Mouse (Mus musculus): ENCODE data around the gene Nnat.

Gene Nnat

DNA sequence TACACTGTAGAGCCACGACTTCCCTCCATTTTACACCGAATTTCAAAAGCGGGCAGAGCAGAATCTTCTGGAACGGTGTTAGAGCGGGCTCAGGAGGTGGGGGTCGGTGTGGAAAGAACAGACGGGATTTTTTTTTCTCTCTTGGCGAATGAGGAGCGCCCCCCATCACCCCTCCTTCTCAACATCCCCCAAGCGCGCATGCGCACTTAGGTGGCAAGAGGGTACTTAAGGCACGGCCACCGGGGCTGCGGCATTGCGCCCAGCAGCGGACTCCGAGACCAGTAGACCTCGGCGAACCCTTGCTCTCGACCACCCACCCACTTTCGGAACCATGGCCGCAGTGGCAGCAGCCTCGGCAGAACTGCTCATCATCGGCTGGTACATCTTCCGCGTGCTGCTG, at the start of gene Nnat:
Nnat (plus strand) TSS at position 221 of the 400 bp plus-strand sequence.
- no peak for DNase-seq (ENCODE audit: low spot score)

DNA sequence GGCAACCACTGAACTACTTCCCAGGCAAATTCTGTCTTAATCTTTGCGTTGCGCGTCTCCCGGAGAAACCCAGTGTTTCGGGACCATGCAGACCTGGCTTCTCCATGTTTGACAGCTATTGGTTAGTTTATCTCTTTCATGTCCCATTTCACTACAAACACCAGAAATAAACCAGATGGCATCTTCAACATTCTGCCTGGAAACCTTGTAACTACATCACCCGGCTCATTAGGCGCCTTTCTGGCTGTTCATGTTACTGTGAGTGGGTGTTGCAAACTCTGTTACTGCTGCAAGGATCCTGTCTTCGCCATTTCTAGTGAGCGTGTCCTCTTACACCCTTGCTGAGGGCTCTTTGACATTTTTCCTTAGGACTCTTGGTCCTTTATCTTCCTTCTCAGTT, 47.0 kb upstream of the Nnat start:
- peak; percentile 92 for DNase-seq (ENCODE audit: low spot score)

DNA sequence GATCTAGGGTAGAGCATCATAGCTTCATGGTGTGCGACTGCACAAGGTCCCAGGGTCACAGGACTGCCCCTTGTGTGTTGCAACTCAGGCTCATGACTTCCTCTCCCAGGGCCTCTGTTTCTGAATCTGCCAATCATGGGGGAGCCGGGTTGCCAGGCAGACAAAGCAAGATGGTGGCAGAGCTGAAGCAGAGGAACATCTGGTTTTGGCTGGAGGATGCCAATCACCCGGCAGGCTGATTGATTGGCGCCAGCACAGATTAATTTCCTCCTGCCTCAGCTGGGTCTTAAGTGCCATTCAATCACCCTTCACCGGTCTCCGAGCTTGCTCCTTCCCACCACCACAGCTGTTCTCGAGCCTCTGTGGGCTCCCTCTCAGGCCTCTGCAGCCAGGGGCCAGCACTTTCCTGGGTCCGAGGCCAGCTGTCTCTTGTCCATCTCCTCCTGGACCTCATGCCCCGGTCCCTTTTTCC, 46.1 kb upstream of the Nnat start:
- DNase-seq (ENCODE audit: low spot score) = peak; percentile 52

DNA sequence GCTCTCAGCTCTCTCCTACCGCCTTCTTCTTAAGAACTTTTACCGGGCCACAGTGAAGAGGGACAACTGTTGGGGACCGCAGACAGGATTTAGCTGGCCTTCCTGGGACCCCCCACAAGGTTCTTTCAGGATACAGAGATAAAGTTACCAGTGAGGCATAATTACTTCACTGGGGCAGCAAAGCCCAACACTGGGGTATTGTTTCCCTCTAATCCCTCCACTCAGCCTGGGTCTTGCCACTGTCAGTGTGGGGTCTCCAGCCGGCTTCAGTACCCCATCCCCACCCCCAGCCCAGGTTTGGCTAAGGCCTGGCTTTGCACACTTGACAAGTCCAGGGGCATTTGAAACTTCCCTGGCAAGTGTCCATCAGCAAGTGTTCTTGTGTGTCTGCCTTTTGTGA, 45.5 kb upstream of the Nnat start:
- no peak for DNase-seq (ENCODE audit: low spot score)

DNA sequence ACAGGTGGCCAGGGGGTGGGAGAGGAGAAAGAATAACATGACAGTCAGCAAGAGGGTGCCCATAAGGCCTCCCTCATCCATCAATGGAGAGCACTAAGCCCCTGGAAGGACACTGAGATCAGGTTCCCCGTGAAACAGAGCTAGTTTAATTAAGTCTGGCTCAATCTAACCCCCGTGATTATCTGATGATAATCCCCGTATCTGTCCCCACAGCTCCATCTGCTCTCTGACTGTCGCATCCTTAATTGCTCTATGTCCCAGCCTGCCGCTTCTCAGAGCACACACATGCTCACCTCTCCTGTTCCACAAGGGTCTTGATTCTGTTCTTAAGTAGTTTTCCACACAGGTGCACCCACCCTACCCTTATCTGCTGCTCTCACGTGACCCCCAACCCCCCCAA, 42.4 kb upstream of the Nnat start:
- peak; percentile 35 for DNase-seq (ENCODE audit: low spot score)

DNA sequence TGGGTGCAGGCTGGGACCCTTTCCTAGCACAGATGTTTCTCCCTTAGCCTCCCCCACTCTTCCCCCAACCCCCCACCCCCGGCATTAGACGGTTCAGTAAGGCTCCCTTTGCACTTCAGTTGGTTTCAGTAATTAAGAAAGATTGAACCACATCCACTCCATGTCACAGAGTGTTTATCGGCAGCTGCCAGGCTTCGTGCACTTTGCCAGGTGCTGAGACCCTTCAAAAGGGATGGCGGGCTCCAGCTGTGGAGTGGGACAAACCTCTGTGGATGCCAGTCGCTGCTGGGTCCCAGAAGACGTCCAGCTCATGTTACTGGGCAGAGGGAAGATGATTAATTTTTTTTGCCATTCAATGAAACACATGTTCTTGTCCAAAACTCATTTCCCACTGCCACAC, 41.4 kb upstream of the Nnat start:
- DNase-seq (ENCODE audit: low spot score) = no peak

DNA sequence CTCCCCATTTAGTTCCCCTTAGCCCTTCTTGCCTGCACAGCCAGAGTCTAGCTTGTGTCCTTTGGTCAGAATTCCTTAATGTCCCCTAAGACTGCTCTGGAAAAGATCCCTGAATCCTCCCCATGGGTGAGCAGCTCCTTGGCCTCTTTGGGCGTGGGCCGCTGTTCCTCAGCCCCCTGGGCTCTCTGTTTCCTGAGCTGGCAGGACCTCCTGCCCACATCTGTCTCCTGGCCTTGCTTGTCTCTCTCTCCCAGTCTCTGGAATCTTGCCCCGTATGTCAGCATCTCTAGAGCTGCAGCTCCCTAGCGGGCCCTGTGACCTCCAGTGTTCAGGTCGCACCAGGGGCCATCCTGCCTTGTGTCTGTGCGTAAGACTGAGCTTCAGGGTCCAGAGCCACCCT, 40.4 kb upstream of the Nnat start:
- DNase-seq (ENCODE audit: low spot score) = no peak

DNA sequence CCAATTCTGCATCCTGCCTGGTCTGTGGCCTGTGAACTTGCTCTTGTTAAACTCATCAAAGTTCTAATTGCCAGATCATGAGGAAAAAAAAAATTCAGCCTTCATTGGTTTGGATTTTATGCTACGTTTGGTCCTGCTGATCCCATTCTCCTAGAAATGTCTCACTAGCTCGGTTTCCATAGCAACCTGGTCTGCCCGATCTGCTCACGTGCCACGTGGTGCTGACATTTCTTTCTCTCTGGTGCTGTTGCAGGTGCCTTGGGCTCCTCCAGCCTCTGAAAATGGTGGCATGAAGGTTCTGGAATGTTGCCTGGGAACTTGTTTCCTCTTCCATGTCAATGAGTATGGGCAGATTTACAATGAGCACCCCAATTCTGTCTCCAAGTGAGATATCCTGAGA, 39.4 kb upstream of the Nnat start:
- no peak for DNase-seq (ENCODE audit: low spot score)

DNA sequence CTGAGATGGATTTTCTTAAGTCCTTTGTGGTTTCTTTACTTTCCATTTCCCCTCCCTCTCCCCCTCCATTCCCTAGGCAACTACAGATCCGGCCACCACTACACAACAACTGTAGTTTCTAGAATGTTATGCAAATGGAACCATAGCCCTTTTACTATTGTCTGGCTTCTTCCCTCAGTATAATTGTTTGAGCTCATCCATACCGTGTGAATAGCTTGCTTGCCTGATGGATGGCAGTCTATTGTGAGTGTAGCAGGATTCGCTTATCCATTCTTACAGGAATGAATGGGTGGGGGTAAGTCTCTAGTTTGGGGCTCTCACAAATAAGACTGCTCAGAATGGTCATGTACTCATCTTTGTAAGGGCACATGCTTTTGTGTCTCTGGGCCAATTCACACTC, 37.3 kb upstream of the Nnat start:
- DNase-seq (ENCODE audit: low spot score) = no peak

DNA sequence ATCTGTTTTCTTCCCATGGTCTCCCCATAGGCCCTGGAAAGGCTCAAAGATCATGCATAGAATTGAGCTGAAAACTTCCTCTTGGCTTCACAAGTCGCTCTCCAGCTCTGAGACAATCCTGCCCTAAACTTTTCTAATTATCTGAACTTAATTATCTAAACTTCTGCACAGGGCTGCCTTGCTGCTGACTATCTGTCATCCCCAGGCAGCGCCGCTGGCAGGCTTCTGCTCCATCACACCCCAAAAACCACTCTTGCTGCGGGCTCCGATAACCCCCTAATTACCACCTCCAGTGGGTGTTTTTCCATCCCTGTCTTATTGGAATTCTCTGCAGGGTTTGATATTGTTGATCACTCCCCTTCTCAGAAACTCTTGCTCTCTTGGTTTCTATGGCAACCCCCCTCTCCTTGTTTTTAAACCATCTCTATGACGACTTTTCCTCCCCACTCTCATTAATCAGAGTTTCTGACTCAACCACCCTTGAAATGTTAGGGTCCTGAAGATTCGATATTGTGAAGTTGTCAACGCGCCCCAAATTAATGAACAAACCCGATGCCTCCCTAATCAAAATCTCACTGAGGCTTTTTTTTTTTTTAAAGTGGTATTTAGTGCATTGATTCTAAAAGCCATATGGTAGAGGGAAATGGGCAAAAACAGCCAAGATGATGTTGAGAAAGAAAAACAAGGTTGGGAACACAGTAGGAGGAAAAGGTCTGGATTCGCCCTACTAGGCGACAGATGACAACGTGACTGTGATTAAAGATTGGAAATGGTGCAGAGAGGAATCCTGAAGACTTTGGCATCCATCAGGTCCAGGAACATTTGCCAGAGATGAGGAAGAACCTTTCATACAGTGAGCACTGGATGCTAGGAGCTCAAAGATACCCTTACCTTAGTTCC, 29.6 kb upstream of the Nnat start:
- DNase-seq (ENCODE audit: low spot score) = no peak

DNA sequence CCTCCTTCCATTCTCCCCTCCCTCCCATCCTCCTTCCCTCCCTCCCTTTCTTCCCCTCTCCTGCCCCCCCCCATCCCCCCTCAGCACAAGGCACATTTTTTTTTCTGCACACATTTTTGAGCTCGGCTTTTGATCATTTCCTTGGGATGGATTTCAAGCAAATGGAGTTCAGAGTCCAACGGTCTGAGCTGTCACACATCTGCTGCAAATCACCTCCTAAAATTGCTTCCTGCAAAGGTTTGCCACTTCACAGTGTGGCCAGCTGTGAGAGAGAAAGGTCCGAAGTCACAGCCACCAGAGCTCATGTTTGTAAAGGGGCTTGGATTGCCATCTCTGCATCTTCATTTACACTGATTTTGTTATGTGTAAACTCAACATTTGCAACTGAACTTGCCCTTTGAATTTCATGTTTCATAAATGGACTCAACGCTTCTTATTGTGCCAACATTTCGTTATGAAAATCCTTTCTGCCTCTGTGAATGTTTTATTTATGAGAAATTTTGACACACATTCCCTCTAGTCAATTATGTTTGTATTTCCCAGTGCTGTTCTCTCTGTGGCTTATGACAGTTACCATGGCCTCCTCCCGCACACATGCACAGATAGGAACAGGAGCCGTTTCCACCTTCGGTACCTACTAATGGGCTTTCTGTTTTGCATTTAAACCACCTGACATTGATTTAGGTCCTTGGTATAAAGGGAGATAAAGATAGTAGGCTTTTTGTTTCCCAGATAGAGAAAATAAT, 28.0 kb upstream of the Nnat start:
- no peak for DNase-seq (ENCODE audit: low spot score)

DNA sequence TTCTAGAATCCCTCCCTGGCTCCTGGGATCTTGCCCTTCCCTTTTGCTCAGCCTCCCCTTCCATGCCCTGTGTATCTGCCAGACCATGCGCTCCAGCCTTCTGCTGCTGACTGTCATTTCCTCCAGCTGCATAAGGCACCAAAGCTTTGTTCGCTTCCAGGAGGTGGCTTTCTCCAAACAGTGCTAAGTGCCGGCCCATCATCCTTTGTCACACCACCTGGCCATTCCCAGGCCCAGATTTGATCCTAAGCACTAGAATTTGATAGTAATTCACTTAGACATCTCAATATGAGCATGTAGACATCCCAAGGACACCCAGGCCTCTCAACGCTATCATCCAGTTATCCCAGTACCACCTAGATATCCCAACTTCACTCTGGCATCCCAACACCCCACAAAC, 25.7 kb upstream of the Nnat start:
- no peak for DNase-seq (ENCODE audit: low spot score)

DNA sequence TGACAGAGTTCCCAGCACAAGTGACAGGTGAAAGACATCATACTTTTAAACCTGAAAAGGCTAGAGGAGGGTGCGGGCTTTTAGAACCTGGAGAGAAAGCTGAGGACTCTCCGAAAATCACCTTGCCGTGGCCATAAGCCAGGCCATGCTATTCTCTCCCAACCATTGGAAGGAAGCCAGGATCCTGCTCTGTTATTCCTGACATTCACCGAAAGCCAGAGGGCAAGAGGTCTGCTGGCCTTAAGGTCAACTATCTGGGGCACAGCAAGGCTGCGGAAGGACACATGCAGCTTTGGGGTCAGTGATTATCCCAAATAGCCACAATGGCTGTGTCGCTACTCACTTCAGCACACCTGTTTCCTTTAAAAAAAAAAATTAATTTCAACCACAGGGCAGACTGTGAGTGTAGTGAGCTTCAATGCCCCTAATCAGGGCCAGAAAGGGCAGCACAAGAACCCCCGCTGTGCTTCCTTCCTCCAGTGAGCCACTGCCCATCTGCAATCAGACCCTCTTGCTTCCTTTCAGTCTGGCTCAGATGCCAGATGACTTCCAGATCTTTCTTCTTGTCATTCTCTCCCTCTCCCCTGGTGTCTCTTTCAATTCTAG, 23.3 kb upstream of the Nnat start:
- peak; percentile 45 for DNase-seq (ENCODE audit: low spot score)

DNA sequence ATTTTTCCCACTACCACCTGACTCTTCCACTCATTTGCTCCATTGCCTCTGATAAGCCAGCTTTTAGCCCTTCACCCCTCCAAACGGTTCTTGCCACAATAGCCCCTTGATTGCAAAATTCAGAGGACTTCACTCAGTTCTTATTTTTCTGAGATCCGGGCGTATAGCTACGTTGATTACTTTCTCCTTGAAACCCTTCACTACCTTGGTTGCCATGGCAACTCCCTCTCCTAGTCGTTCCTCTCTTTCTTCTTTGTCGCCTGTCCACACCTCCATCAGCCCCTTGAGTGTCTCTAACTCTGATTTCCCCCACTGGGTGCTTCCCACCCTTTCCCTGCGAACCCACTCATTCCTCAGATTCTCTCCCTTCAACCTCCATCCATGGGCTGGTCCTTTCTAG, 22.8 kb upstream of the Nnat start:
- no peak for DNase-seq (ENCODE audit: low spot score)

DNA sequence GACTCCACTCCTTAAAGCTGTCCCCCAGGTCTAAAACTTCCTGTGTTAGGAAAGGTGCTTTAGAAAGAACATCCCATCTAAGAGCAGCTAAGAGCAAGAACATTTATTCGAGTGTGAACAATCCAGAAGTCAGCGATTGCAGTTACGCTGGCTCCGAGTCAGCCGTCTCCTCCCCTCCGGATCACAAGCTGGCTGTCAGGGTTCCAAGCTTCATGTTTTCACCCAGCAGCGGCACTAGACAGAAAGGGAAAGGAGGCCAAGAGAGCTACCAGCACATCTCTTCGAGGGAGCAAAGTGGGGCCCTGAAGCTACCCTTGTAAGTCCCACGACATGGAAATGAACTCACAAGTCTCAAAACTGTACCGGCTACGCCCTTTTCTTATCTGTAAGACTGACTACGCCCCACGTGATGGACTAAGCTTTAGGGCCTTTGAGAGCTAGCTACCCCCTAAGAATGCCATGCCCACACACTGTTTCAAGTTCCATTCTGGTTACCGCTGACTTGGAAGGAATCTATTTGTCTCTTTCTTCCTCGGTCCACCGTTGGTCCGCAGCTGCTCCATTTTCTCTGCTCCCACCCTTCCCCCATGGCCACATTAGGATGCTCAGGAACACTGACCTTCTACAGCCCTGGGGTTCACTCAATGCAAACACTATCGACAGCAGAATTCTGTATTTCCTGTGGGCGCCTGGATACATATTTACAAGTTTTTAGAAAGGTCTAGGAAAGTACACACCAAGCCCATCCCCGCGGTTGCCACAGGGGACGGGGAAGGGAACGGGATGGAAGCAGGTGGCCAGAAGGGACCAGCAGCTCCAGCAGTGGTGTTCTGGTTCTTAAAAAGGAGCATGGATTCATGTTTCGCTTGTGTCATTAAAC, 19.6 kb upstream of the Nnat start:
- DNase-seq (ENCODE audit: low spot score) = no peak

DNA sequence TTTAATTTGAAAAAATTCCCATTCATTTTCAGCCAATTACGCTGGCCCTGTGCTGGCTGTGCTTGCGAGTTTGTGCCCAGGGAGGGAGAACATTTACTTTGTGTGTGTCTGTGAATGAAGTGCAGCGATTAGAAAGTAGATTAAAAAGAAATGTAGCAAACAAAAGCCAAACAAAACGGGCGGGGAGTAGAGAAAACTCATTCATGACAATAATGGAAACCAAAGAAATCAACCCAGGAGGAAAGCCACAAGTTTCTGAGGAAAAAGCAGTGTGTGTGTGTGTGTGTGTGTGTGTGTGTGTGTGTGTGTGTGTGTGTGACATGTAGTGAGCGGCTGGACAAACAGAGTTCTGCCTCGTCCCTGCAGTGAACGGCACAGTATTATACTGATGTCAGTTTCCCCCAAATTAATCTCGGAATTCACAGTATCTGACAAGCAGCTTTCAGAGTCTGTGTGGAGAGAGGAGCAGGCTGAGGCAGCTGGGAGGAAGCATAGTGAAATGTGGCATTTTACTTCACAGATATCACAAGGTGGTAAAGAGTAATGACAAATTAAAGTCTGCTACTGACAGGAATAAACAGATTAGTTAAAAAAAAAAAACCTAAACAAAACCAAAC, 18.8 kb upstream of the Nnat start:
- no peak for DNase-seq (ENCODE audit: low spot score)

DNA sequence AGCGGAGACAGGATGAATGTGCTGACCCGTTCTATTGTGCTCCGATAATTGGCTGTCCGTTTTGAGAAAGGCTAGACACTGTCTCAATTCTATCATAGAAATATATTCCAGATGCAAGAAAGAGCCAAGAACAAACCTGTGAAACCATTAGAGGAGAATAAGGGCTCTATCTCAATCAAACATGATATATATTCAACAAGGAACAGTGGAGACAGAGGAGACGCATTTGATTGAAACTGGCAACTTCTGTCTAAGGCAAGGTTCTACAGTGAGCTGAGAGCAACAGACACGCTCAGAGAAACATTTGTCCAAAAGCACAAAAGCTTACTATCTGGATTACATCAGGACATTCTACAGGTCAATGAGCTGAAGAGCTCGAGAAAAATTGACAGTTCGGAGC, 18.2 kb upstream of the Nnat start:
- DNase-seq (ENCODE audit: low spot score) = no peak

DNA sequence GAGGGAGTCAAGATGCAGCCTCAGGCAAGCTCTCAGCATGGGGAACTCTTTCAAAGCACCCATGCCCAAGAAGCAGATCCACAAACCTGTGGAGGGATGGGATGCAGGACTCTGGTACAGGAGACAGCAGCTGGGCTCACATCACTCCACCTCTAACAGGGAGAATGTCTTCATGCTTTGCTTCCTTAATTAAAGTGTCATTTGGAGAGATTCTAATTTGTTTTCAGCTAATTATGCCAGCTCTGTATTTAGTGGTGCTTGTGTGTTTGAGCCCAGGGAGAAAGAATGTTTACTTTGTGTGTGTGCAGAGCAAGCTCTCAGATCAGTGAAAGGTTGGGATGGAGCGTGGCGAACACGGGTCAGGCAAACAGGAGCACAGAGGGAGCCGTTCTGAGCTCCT, 17.5 kb upstream of the Nnat start:
- DNase-seq (ENCODE audit: low spot score) = no peak

DNA sequence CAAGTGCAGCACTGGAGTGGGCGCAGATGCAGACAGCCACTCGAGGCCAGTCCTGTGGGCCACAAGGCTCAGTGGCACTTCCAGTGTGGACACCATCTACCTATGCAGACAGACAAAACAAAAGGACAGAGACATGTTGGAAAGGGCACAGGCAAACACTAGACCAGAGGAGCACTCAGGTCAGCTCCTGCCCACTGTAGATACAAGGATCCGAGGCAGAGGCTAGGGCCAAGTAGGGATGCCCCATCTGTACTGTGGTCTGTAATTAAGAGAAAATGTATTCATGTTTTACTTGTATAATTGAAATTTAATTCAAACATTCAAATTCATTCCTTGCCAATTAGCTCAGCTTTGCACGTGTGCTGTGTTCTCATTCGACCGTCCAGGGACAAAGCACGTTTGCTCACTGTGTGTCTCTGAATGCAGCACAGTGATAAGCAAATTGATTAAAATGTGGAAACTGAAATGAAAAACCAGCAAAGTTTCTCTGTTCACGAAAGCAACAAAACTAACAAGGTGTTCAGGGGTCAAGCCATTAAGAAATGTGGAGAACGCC, 15.5 kb upstream of the Nnat start:
- DNase-seq (ENCODE audit: low spot score) = no peak

DNA sequence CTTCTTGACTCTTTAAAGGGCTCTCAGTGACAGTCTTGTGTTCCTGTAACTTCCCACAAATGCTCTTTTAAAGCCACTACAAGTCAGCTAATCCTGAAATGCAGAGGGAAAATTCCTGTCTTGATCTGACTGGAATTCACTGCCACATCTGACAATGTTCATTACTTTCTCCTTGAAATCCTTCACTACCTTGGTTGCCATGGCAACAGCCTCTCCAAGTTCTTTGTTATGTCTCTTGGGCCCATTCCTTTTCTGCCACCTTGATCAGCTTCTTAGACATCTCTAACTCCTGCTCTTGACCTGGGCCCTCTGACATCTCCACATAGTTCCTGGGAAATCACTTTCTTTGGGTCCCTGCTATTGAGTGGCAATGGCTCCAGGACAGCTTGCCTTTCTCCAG, 13.2 kb upstream of the Nnat start:
- DNase-seq (ENCODE audit: low spot score) = peak; percentile 48

DNA sequence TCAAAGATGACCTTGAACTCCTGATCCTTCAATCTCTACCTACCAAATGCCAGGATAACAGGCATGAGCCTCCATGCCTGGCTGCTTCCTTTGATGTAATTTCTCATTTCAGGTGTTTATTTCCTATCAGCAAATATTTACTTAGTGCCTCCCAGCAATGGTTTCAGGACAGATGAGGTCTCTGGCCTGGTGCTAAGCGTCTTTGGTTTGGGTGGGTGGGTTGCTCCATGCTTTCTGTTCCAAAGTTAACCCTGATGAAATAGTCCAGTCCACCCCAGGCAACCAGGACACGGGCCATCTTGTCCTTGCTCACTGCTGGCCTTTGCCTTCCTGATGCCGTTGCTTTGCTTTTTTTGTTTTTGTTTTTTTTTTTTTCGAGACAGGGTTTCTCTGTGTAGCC, 9.6 kb upstream of the Nnat start:
- no peak for DNase-seq (ENCODE audit: low spot score)

All from MN1 (cell line).